8 mouse cellular contexts compared by ENCODE assay signal in the genomic region with DNA sequence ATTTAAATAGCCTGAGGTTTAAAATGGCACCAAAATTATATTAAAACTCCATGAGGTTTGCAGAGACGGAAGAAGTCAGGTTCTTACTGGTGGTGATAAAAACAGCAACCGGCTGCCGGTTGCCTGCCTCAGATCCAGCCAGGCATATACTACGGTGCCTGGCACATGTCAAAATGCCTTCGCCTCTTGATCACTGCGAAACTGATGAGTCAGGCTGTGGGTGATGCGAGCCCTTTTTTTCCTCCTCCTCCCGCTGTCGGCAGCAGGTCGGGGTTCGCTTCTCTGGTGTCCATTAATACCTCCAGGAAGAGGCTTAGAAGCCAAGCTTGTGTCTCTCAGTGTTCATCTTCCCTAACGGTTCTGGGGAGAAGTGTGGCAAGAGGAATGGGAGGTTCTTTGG. TPM values are rescaled to one million over a fixed set of nuclear protein-coding genes. Genes with fewer than 3 reads are reported as not detected.
DNase-seq lines count a peak whose midpoint lies in the region; ATAC-seq lines count a peak whose summit lies in the region.

No protein-coding gene starts in this region.

- peak; percentile 68 for DNase-seq in layer of hippocampus, adult 11-12 months (ENCODE audit: low spot score)
- no peak for DNase-seq in layer of hippocampus, postnatal 25 days (ENCODE audit: extremely low spot score in 1 of 2, low spot score in 1 of 2)
- DNase-seq in adrenal gland, postnatal 25 days: peak; percentile 27
- DNase-seq in frontal cortex, postnatal 36 days (ENCODE audit: low spot score in 2 of 2): peak; percentile 65 to 73
- DNase-seq in left cerebral cortex, postnatal 14 days (ENCODE audit: low spot score in 2 of 2): peak; percentile 65 to 80
- DNase-seq in adipocyte (ENCODE audit: low spot score): no peak
- DNase-seq in urinary bladder, postnatal 36 days (ENCODE audit: low spot score in 2 of 2): no peak

- intact Hi-C loops in left cerebral cortex, postnatal 14 days (cut with DNase I): no loop called here

- ATAC-seq in neutrophil, adult 5-6 weeks (ENCODE audit: extremely low read depth, insufficient number of reproducible peaks, low FRiP score, poor library complexity, severe bottlenecking): peak; percentile 55

RNA-seq across cellular contexts. Expression of gene Plxnc1, which starts 25.1 kb away (rescaled TPM):
- 10 to 100 TPM; 29.3 to 32.1 TPM for total RNA-seq in layer of hippocampus, postnatal 25 days (2021)
- 1.4 and 1.5 TPM in 2 replicates for total RNA-seq in adrenal gland, postnatal 25 days (2021)
- 10 to 100 TPM; 39.2 to 40.9 TPM for total RNA-seq in left cerebral cortex, postnatal 14 days (2021)
- 37.8 and 47.5 TPM in 2 replicates for total RNA-seq in neutrophil, adult 5-6 weeks (2017)

Comparison
In these comparisons a context has a peak if more than half of its experiments do, and no peak if none do; other contexts are left out.
1. DNase-seq: peak in layer of hippocampus, adult 11-12 months (single experiment), adrenal gland, postnatal 25 days (single experiment), frontal cortex, postnatal 36 days (2 of 2) and left cerebral cortex, postnatal 14 days (2 of 2); none in layer of hippocampus, postnatal 25 days (0 of 2), adipocyte (single experiment) and urinary bladder, postnatal 36 days (0 of 2).
2. RNA of gene Plxnc1, which starts 25.1 kb away (total RNA-seq): 37.8 to 47.5 TPM in neutrophil, adult 5-6 weeks, 39.2 to 40.9 TPM in left cerebral cortex, postnatal 14 days and 29.3 to 32.1 TPM in layer of hippocampus, postnatal 25 days; 1.4 to 1.5 TPM in adrenal gland, postnatal 25 days; every median in the first group is over 10 times any median in the second.